Mouse (Mus musculus) liver, embryonic 14.5 days (tissue): ENCODE measurements around the gene Myom1. TPM values are rescaled to one million over a fixed set of nuclear protein-coding genes. Genes with fewer than 3 reads are reported as not detected.
"Not testable (repeated sequence)": the region's sequence is repeated elsewhere in the genome, so short reads cannot be mapped to it uniquely, and the experiment has no call there.

Experiments used
- ATAC-seq: fragments of 200-750 bp; cut with Nextera tagmentation; 2 replicates; pipeline ENCODE4 v1.8.0; 2017; ENCODE audit warnings: moderate number of reproducible peaks, mild to moderate bottlenecking, moderate library complexity; ENCODE audit not compliant: insufficient read depth
- DNase-seq, 3 experiments: peaks; one replicate each; pipeline ENCODE4 v3.0.0-alpha.2; 2012 to 2013; ENCODE audit warnings: low read depth in 3 of 3, low spot score in 3 of 3
- H3K27ac ChIP-seq: fragments of 300-500 bp; sonication (generic); 2 replicates; pipeline ENCODE4 v1.5.1; 2014; ENCODE audit warnings: moderate library complexity, mild to moderate bottlenecking, control low read depth, inconsistent platforms
- H3K27me3 ChIP-seq: fragments of 300-500 bp; sonication (generic); 2 replicates; pipeline ENCODE4 v1.6.1; 2014; ENCODE audit warnings: mild to moderate bottlenecking, low read length, moderate library complexity; ENCODE audit not compliant: control insufficient read depth, insufficient read depth
- H3K36me3 ChIP-seq: fragments of 300-500 bp; sonication (generic); replicated peaks from 2 replicates; pipeline ENCODE4 v1.6.1; 2014; ENCODE audit warnings: low read depth; ENCODE audit not compliant: control insufficient read depth, insufficient read depth
- H3K4me1 ChIP-seq, 2 experiments: fragments of 200-500 bp in 1 of 2; fragments of 300-500 bp in 1 of 2; sonication (generic) in 1 of 2; replicated peaks; 2 replicates each; pipeline ENCODE4 v1.6.1; 2012 to 2014; ENCODE audit warnings: antibody characterized with exemption in 1 of 2, inconsistent platforms in 1 of 2, low read length in 1 of 2; ENCODE audit not compliant: control insufficient read depth in 2 of 2, insufficient read depth in 2 of 2
- H3K4me2 ChIP-seq: fragments of 300-500 bp; sonication (generic); 2 replicates; pipeline ENCODE4 v1.6.1; 2014; ENCODE audit warnings: low read depth, mild to moderate bottlenecking, control low read depth, moderate library complexity
- H3K4me3 ChIP-seq, 2 experiments: fragments of 200-500 bp in 1 of 2; fragments of 300-500 bp in 1 of 2; sonication (generic) in 1 of 2; 2 replicates each; pipeline ENCODE4 v1.5.1; 2012 to 2014; ENCODE audit warnings: low read depth in 2 of 2, low read length in 2 of 2, mild to moderate bottlenecking in 2 of 2, control low read depth in 1 of 2, inconsistent platforms in 1 of 2, moderate library complexity in 1 of 2; ENCODE audit not compliant: insufficient read depth in 1 of 2
- H3K9ac ChIP-seq: fragments of 300-500 bp; sonication (generic); replicated peaks from 2 replicates; pipeline ENCODE4 v1.6.1; 2014; ENCODE audit warnings: mild to moderate bottlenecking, control low read depth, moderate library complexity
- H3K9me3 ChIP-seq: fragments of 300-500 bp; sonication (generic); 2 replicates; pipeline ENCODE4 v1.6.1; 2016; ENCODE audit warnings: low read length, mixed read lengths; ENCODE audit not compliant: control insufficient read depth
- CTCF ChIP-seq: IDR thresholded peaks from 2 replicates; pipeline ENCODE4 v1.5.1; 2016; ENCODE audit warnings: antibody characterized with exemption, low read depth, control low read depth
- EP300 ChIP-seq: IDR thresholded peaks from 2 replicates; pipeline ENCODE4 v1.6.1; 2016; ENCODE audit warnings: antibody characterized with exemption, low read depth
- WGBS: fragments of 180-500 bp; shearing (Covaris S2); extraction: QIAGEN DNeasy Blood & Tissue Kit; methylation state at CpG from one replicate; pipeline ENCODE4 v1.1.7; 2014; ENCODE audit not compliant: insufficient replicate concordance; 5-methylcytosine and 5-hydroxymethylcytosine counted together
- polyA plus RNA-seq, 2 experiments: library from polyadenylated mRNA; depleted of rRNA in 1 of 2; stranded (reverse) in 1 of 2; unstranded in 1 of 2; fragments of >200 nt; fragmentation: Nextera tagmentation in 1 of 2; extraction: Ambion mirVana in 1 of 2; gene quantifications; 2 replicates each; pipeline versions ENCODE4 v1.2.1 to v1.2.3; 2012 to 2014

Myom1 gene
- polyA plus RNA-seq (2012; rRNA removed) (1.8 and 2.6 TPM in 2 replicates), polyA plus RNA-seq (2014; fragmentation: Nextera tagmentation; extraction: Ambion mirVana) (1.6 TPM in 2 replicates)

DNA sequence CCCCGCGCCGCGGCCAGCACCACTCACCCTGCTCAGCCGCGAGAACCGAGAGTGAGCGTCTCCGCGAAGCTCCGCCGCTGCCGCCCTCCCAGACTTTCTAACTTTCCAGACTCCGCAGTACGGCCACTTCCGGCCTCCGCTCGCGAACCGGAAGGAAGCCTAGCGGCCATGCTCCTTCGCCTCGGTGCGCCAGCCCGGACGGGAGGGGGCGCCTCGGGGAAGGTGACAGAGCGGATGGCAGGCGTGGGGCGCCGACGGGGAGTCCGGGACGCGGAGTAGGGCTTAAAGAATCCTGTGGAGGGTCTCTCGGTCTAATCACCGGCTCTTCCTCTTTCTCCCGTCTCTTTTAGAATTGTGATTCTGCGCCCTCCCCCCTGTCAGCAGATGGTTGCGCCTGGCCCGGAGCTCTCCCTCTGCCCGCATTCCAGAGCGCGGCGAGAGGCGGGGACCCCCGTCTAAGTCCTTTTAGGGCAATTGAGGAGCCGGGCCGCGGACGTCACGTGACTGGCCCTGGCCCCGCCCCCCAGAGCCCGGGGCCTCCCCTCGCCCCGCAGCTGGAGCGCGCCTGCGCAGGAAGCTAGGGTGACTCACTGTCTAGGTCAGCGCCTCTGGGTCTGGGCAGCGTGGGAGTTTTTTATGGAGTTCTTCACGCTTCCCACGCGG, at the start of gene Myom1:
Gene Myom1 (plus strand): TSS at position 553 of the 663 bp plus-strand sequence.
- ATAC-seq (peak; percentile 89), DNase-seq (peak; percentile 91 to 94 (median 92))
- Histone ChIP-seq H3K9ac (peak within 1 kb of the TSS; percentile 96), H3K27ac (peak within 1 kb of the TSS; percentile 89), H3K4me2 (peak within 1 kb of the TSS; percentile 91), H3K4me3 (peak within 1 kb of the TSS; percentile 73 to 78), H3K36me3 (peaks cover 2% of the 10 kb centered on the region; the same call in 1 of the 2 replicates), H3K27me3 (no peaks in the 10 kb centered on the region), H3K9me3 (no peaks in the 10 kb centered on the region), H3K4me1 (peaks cover 13 to 27% of the 10 kb centered on the region in 2 experiments)
- TF ChIP-seq CTCF (peak; percentile 81), EP300 (no peak; the same call in 1 of the 2 replicates)
- WGBS = under 1% methylated on average over 64 of the region's 65 CpGs

DNA sequence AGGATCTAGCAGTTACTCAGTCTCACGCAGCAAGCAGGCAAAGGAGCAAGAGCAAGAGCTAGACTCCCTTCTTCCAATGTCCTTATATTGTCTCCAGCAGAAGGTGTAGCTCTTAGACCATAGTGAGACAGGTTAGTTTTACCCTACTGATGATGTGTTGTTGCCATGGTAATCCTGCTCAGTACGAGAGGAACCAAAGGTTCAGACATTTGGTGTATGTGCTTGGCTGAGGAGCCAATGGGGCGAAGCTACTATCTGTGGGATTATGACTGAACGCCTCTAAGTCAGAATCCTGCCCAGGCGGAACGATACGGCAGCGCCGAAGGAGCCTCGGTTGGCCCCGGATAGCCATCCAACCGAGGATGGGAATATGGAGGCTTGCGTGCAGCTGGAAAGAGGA, 38.9 kb upstream of the Myom1 start:
- H3K9me3 ChIP-seq, H3K4me3 ChIP-seq, H3K27me3 ChIP-seq, H3K4me2 ChIP-seq, H3K36me3 ChIP-seq, H3K27ac ChIP-seq, H3K4me1 ChIP-seq, H3K9ac ChIP-seq: not testable (repeated sequence)
- peak; percentile 100 for ATAC-seq
- DNase-seq = peak; percentile 38 to 47 (median 42)
- 73% methylated on average over 13 of the region's 13 CpGs for WGBS

DNA sequence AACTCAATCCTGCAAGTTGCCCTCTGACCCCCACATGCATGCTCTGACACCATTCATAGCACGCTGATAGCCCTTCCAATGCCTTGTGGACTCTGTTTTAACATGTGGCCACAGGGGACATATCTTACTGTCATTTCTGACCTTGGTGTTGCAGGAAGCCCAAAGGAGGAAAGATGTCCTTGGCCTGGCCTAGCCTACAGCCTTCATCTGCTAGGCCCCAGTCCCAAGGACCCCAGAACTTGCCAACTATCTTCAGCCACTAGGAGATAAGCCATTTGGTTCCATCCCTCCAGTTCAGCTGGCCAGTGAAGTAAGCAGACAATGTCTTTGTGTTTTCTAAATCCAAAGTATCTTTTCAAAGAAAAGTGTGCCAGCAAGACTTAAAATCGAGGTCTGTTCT, 37.2 kb upstream of the Myom1 start:
- no peak overlapping the region for H3K9ac ChIP-seq
- WGBS = 56% methylated on average over 2 of the region's 2 CpGs
- no peak overlapping the region for H3K27ac ChIP-seq
- DNase-seq = no peak
- H3K4me1 ChIP-seq = 0 out of 4 replicates have a peak, but pooled peaks cover 0 to 1% of the 10 kb centered on the region in 2 experiments
- no peaks in the 10 kb centered on the region for H3K9me3 ChIP-seq
- no peak for TF ChIP-seq EP300
- TF ChIP-seq CTCF = no peak
- no peaks in the 10 kb centered on the region for H3K36me3 ChIP-seq
- H3K27me3 ChIP-seq = no peaks in the 10 kb centered on the region
- no peak for ATAC-seq
- no peak overlapping the region for H3K4me3 ChIP-seq
- H3K4me2 ChIP-seq = no peak overlapping the region

GRCm38 (mm10) chr17:70966126-70966525, 36.3 kb upstream of the Myom1 start:
- Histone ChIP-seq H3K4me1 (0 out of 4 replicates have a peak, but pooled peaks cover 0 to 1% of the 10 kb centered on the region in 2 experiments), H3K9ac (no peak overlapping the region), H3K27me3 (no peaks in the 10 kb centered on the region), H3K4me3 (no peak overlapping the region), H3K36me3 (no peaks in the 10 kb centered on the region), H3K27ac (no peak overlapping the region), H3K9me3 (no peaks in the 10 kb centered on the region), H3K4me2 (no peak overlapping the region)
- WGBS = 41% methylated on average over 7 of the region's 7 CpGs
- TF ChIP-seq EP300 (no peak), CTCF (no peak)
- no peak for ATAC-seq
- no peak for DNase-seq

DNA sequence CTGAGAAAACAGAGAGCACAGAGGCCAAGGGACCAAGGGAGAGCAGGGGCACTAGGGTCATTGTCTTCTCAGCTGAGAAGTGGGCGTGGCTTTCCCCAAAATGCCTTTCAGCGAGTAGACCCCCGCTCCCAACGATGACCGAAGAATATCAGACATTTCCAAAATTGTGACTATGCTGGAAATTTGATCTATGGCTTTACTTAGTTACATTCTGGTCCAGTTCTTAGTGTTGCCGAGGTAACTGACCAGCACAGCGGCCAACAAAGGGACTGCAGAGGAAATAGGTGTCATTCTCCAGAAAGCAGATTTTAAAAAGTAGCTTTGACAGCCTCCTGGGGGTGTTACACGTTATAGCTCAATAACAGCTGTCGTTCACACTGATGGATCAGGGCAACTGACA, 35.2 kb upstream of the Myom1 start:
- Histone ChIP-seq H3K9me3 (no peaks in the 10 kb centered on the region), H3K27ac (no peak overlapping the region), H3K27me3 (no peaks in the 10 kb centered on the region), H3K4me3 (no peak overlapping the region), H3K9ac (no peak overlapping the region), H3K36me3 (no peaks in the 10 kb centered on the region), H3K4me2 (no peak overlapping the region), H3K4me1 (0 out of 4 replicates have a peak, but pooled peaks cover 0 to 1% of the 10 kb centered on the region in 2 experiments)
- TF ChIP-seq EP300 = no peak
- TF ChIP-seq CTCF = no peak
- ATAC-seq (no peak), DNase-seq (no peak)
- 49% methylated on average over 9 of the region's 9 CpGs for WGBS
